Mouse (Mus musculus) embryonic facial prominence, embryonic 13.5 days (tissue): ENCODE measurements at regions not wholly inside any gene's neighbourhood (a gene's known extent, or its start where the extent isn't known, plus 50 kb on each side); places are given as distances from the start of the nearest gene placed in this dataset.

Experiments used
- ATAC-seq: fragments of 200-750 bp; cut with Nextera tagmentation; 2 replicates; pipeline ENCODE4 v1.8.0; 2017; ENCODE audit warnings: low read depth; ENCODE audit not compliant: insufficient number of reproducible peaks, insufficient read depth, low FRiP score, low TSS enrichment
- H3K27ac ChIP-seq: fragments of 300-500 bp; sonication (generic); 2 replicates; pipeline ENCODE4 v1.5.1; 2015; ENCODE audit warnings: moderate library complexity, mild to moderate bottlenecking, inconsistent platforms
- H3K27me3 ChIP-seq: fragments of 300-500 bp; sonication (generic); 2 replicates; pipeline ENCODE4 v1.6.1; 2015; ENCODE audit warnings: mild to moderate bottlenecking, inconsistent platforms
- H3K36me3 ChIP-seq: fragments of 300-500 bp; sonication (generic); 2 replicates; pipeline ENCODE4 v1.6.1; 2015; ENCODE audit warnings: mild to moderate bottlenecking, inconsistent platforms
- H3K4me1 ChIP-seq: fragments of 300-500 bp; sonication (generic); 2 replicates; pipeline ENCODE4 v1.6.1; 2015; ENCODE audit warnings: inconsistent platforms
- H3K4me2 ChIP-seq: fragments of 300-500 bp; sonication (generic); 2 replicates; pipeline ENCODE4 v1.6.1; 2015; ENCODE audit warnings: moderate library complexity, mild to moderate bottlenecking, inconsistent platforms
- H3K4me3 ChIP-seq: fragments of 300-500 bp; sonication (generic); 2 replicates; pipeline ENCODE4 v1.5.1; 2015; ENCODE audit warnings: mild to moderate bottlenecking, inconsistent platforms
- H3K9ac ChIP-seq: fragments of 300-500 bp; sonication (generic); 2 replicates; pipeline ENCODE4 v1.6.1; 2015; ENCODE audit warnings: mild to moderate bottlenecking, inconsistent platforms
- H3K9me3 ChIP-seq: fragments of 300-500 bp; sonication (generic); 2 replicates; pipeline ENCODE4 v1.6.1; 2016; ENCODE audit warnings: inconsistent platforms
- WGBS: fragments of 180-500 bp; shearing (Covaris S2); methylation state at CpG from one replicate; pipeline ENCODE4 v1.1.7; 2015; ENCODE audit warnings: mixed read lengths; 5-methylcytosine and 5-hydroxymethylcytosine counted together

DNA sequence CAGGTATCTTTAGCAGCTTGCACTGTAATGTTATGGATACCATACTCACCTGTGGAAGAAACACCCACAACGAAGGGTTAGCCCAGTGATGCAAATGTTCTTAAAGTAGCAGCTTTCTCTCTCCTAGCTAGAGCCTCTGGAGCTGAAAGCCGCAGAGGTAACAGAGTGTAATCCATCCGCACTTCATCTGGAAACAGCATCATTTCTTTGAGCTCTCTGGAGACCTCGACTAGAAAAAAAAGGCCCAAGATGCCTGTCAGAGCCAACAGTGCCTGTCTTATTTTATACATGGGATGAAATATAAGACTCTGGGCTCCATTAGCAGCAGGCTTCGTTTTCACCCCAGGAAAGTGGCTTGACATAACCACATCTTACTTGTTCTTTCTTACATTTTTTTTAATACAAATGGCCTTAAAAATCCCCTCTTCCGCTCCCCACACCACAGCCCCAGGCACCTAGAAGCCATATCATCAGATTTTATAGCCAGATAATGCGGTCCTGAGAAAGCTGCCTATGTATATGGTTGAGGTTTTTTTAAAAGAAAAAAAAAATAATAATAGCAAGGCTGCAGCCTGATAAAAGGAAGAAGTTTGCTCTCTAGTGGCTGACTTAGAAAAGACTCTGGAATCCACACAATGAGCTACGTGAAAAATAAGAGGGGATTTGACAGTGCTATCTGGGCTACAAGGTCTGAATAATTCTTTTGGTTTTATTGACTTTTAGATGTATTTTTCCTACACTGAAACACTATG is 179.3 kb upstream of the Akirin2 start:
- H3K4me2 ChIP-seq = peak overlapping the region; percentile 9; the same call in 1 of the 2 replicates
- no peak overlapping the region for H3K4me3 ChIP-seq
- no peaks in the 10 kb centered on the region for H3K9me3 ChIP-seq
- H3K27me3 ChIP-seq = no peaks in the 10 kb centered on the region
- H3K4me1 ChIP-seq = peaks cover 5% of the 10 kb centered on the region; the same call in 1 of the 2 replicates
- H3K27ac ChIP-seq = peak overlapping the region; percentile 22; the same call in 1 of the 2 replicates
- 31% methylated on average over 8 of the region's 8 CpGs for WGBS
- no peak overlapping the region for H3K9ac ChIP-seq
- no peak for ATAC-seq
- H3K36me3 ChIP-seq = no peaks in the 10 kb centered on the region

DNA sequence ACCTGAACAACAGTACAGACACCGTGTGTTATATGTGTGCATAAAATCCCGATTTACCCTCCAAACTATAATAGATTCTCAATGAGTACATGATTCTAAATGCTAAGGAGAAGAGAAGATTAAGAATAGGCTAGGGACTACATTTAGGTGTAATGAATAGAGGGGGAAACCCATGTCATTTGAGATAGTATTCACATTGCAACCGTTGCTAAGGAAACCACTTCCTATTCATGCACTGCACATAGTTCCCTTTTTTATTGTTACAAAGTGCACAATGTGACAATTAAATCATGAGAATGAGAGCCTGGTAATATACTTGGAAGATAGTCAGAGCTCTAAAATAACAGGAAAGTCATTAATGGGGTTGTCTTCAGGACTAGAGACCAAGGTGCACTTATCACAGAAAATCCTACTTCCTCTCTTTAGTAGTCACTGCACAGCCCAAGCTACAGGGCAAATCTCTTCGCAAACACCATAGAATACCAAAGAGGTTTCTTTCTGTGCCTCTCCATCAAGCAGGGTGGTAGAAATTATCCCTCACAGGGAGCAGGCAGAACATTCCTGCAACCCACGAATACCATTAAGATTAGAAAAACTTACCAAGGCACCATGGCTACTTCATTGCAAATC is 164.3 kb upstream of the Akirin2 start:
- ATAC-seq = no peak
- H3K4me3 ChIP-seq = no peak overlapping the region
- H3K9ac ChIP-seq = no peak overlapping the region
- no peaks in the 10 kb centered on the region for H3K27me3 ChIP-seq
- no peaks in the 10 kb centered on the region for H3K4me1 ChIP-seq
- H3K27ac ChIP-seq = no peak overlapping the region
- 81% methylated on average over 5 of the region's 5 CpGs for WGBS
- H3K4me2 ChIP-seq = no peak overlapping the region
- H3K9me3 ChIP-seq = peaks cover 1% of the 10 kb centered on the region; the same call in 1 of the 2 replicates
- H3K36me3 ChIP-seq = no peaks in the 10 kb centered on the region

DNA sequence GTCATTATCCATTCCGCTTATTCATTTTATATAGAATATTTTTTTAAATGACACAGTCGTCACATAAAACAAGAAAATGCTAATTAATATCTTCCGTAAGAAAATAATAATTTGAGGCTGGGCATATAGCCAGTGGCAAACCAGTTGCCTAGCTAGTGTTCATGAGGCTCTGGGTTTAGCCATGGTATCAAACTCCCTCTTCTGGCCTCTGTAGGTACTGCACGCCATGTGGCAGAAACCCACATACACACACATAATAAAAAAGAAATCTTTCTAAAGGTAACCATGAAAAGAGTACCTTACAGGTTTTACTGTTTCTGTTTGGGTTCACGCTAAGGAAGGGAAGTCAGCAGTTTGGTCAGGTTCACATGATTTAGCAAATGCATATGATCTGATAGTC is 159.2 kb upstream of the Akirin2 start:
- Histone ChIP-seq H3K36me3 (no peaks in the 10 kb centered on the region), H3K27me3 (no peaks in the 10 kb centered on the region), H3K9me3 (peaks cover 4% of the 10 kb centered on the region; the same call in 1 of the 2 replicates), H3K9ac (no peak overlapping the region), H3K4me1 (no peaks in the 10 kb centered on the region), H3K4me3 (no peak overlapping the region), H3K27ac (no peak overlapping the region), H3K4me2 (no peak overlapping the region)
- 89% methylated on average over 5 of the region's 5 CpGs for WGBS
- ATAC-seq = no peak

- no peak overlapping the region for H3K9ac ChIP-seq
- no peak overlapping the region for H3K27ac ChIP-seq
- no peaks in the 10 kb centered on the region for H3K4me1 ChIP-seq
- H3K36me3 ChIP-seq = no peaks in the 10 kb centered on the region
- no peak overlapping the region for H3K4me2 ChIP-seq
- ATAC-seq = no peak
- H3K9me3 ChIP-seq = no peaks in the 10 kb centered on the region
- no peaks in the 10 kb centered on the region for H3K27me3 ChIP-seq
- 43% methylated on average over 2 of the region's 2 CpGs for WGBS
- H3K4me3 ChIP-seq = no peak overlapping the region
Measured at GRCm38 (mm10) chr4:34403061-34403460, 147.7 kb upstream of the Akirin2 start.

DNA sequence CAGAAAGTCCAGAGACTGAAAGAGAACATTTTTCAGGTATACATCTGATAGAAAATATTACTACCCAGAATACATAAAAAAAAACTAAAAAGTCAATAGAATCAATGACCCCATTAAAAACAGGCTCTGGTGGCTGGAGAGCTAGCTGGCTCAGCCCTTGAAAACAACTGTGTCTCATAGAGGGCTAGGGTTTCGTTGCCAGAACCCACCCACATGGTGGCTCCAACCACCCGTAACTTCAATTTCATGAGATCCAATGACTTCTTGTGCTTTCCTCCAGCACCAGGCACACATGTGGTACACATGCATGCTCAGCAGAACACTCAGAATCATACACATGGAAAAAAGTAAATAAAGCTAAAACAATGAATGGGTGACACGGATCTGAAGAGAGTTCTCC is 143.6 kb upstream of the Akirin2 start:
- WGBS = 65% methylated on average over 3 of the region's 3 CpGs
- ATAC-seq = no peak
- Histone ChIP-seq H3K27ac (no peak overlapping the region), H3K4me3 (no peak overlapping the region), H3K4me2 (no peak overlapping the region), H3K36me3 (no peaks in the 10 kb centered on the region), H3K9ac (no peak overlapping the region), H3K4me1 (no peaks in the 10 kb centered on the region), H3K27me3 (no peaks in the 10 kb centered on the region), H3K9me3 (no peaks in the 10 kb centered on the region)

- H3K36me3 ChIP-seq = no peaks in the 10 kb centered on the region
- no peak overlapping the region for H3K4me3 ChIP-seq
- no peaks in the 10 kb centered on the region for H3K9me3 ChIP-seq
- H3K27ac ChIP-seq = no peak overlapping the region
- H3K27me3 ChIP-seq = no peaks in the 10 kb centered on the region
- 77% methylated on average over 6 of the region's 6 CpGs for WGBS
- no peak overlapping the region for H3K9ac ChIP-seq
- H3K4me2 ChIP-seq = no peak overlapping the region
- no peak for ATAC-seq
- no peaks in the 10 kb centered on the region for H3K4me1 ChIP-seq
Measured at GRCm38 (mm10) chr4:34420970-34421369, 129.8 kb upstream of the Akirin2 start.

GRCm38 (mm10) chr4:34424131-34424646 is 126.5 kb upstream of the Akirin2 start:
- Histone ChIP-seq H3K4me3 (no peak overlapping the region), H3K27ac (no peak overlapping the region), H3K4me1 (no peaks in the 10 kb centered on the region), H3K36me3 (no peaks in the 10 kb centered on the region), H3K4me2 (no peak overlapping the region), H3K27me3 (no peaks in the 10 kb centered on the region), H3K9ac (no peak overlapping the region), H3K9me3 (no peaks in the 10 kb centered on the region)
- no peak for ATAC-seq
- WGBS = 67% methylated on average over 2 of the region's 2 CpGs

- ATAC-seq = no peak
- no peaks in the 10 kb centered on the region for H3K27me3 ChIP-seq
- H3K9me3 ChIP-seq = no peaks in the 10 kb centered on the region
- H3K27ac ChIP-seq = no peak overlapping the region
- no peak overlapping the region for H3K9ac ChIP-seq
- H3K4me1 ChIP-seq = no peaks in the 10 kb centered on the region
- no peaks in the 10 kb centered on the region for H3K36me3 ChIP-seq
- H3K4me3 ChIP-seq = no peak overlapping the region
- WGBS = 55% methylated on average over 4 of the region's 4 CpGs
- H3K4me2 ChIP-seq = no peak overlapping the region
Measured at GRCm38 (mm10) chr4:34429003-34429402, 121.7 kb upstream of the Akirin2 start.

DNA sequence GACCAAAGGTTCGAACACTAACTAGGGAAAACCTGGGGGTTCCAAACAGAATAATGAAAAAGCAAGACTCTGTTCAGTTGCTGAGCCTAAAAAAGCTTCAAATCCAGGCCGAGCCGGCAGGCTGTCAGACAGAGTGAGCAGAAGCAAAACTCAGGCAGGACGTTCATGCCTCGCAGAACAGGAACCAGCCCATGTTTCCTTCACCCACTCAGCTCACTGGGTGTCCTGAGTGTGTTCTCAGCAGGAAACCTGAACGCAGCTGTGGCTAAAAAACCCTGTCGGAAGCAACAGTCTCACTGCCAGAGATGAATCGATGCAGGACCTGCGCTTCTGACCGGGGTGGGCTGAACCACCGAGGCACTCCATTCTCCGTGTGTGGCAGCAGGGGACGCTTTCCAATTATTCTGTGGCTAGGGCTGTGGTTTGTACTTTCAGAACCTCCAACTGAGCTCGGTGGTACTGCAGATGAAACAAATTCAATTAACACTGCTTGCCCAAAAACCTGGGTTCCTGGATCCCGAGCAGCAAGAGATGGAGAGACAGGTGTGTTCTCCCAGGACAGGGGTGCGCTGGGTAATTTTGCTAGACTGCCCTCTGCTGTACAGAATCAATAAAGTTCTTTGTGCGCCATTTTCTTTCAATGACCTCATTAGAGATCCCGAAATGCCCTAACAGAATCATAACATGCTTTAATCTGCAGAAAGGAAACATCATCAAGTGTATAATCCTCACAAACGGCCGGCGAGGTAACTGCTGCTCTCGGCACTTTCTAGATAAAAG is 121.1 kb upstream of the Akirin2 start:
- no peaks in the 10 kb centered on the region for H3K36me3 ChIP-seq
- H3K4me3 ChIP-seq = no peak overlapping the region
- no peak overlapping the region for H3K27ac ChIP-seq
- no peaks in the 10 kb centered on the region for H3K27me3 ChIP-seq
- H3K4me2 ChIP-seq = 0 out of 2 replicates have a peak overlapping the region, but pooled peaks have one; percentile 7
- no peak for ATAC-seq
- no peak overlapping the region for H3K9ac ChIP-seq
- no peaks in the 10 kb centered on the region for H3K9me3 ChIP-seq
- WGBS = 70% methylated on average over 22 of the region's 22 CpGs
- H3K4me1 ChIP-seq = no peaks in the 10 kb centered on the region

GRCm38 (mm10) chr4:34437316-34437715 is 113.4 kb upstream of the Akirin2 start:
- H3K4me3 ChIP-seq = no peak overlapping the region
- WGBS = 83% methylated on average over 3 of the region's 3 CpGs
- no peak for ATAC-seq

DNA sequence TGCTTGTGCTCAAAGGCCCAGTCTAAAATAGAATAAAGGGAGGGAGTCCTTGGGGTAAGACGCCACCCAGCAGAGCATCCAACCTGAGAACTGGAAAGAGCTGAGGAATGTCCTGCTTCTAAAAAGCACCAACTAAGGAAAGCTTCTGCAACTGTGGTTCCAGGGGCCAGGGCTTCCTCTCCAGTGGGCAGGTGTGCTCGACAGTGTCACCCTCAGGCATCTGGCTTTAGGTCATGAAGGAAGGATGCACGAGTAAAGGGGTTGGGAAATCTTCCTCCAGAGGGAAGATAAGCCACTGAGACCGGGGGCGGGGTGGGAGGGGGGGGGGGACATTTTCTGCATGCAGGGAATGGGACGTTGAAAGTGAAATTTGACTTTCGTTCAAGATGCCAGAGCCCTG is 101.2 kb upstream of the Akirin2 start:
- no peaks in the 10 kb centered on the region for H3K36me3 ChIP-seq
- 82% methylated on average over 7 of the region's 7 CpGs for WGBS

More at GRCm38 (mm10) chr4:34437316-34437715, 113.4 kb upstream of the Akirin2 start:
- Histone ChIP-seq H3K36me3 (no peaks in the 10 kb centered on the region), H3K9ac (no peak overlapping the region), H3K4me2 (no peak overlapping the region), H3K27ac (no peak overlapping the region), H3K9me3 (no peaks in the 10 kb centered on the region), H3K27me3 (no peaks in the 10 kb centered on the region), H3K4me1 (no peaks in the 10 kb centered on the region)

More for the DNA sequence above, 101.2 kb upstream of the Akirin2 start:
- no peak for ATAC-seq
- H3K27ac ChIP-seq = no peak overlapping the region
- H3K9me3 ChIP-seq = no peaks in the 10 kb centered on the region
- no peak overlapping the region for H3K9ac ChIP-seq
- H3K4me3 ChIP-seq = no peak overlapping the region
- no peak overlapping the region for H3K4me2 ChIP-seq
- H3K27me3 ChIP-seq = no peaks in the 10 kb centered on the region
- no peaks in the 10 kb centered on the region for H3K4me1 ChIP-seq
